Mouse (Mus musculus) testis, adult 2 months (tissue): ENCODE measurements at regions not wholly inside any gene's neighbourhood (a gene's known extent, or its start where the extent isn't known, plus 50 kb on each side); places are given as distances from the start of the nearest gene placed in this dataset.

Source experiments
- CTCF ChIP-seq: fragments of 200-500 bp; IDR thresholded peaks from 2 replicates; pipeline ENCODE4 v1.5.1; 2012; ENCODE audit warnings: low read depth, mild to moderate bottlenecking, inconsistent platforms, low read length, moderate library complexity; ENCODE audit not compliant: control insufficient read depth, insufficient read depth, insufficient replicate concordance
- POLR2A ChIP-seq: fragments of 200-500 bp; IDR thresholded peaks from 2 replicates; pipeline ENCODE4 v1.6.1; 2012; ENCODE audit warnings: low read depth, mild to moderate bottlenecking, inconsistent platforms, low read length, moderate library complexity; ENCODE audit not compliant: control insufficient read depth

DNA sequence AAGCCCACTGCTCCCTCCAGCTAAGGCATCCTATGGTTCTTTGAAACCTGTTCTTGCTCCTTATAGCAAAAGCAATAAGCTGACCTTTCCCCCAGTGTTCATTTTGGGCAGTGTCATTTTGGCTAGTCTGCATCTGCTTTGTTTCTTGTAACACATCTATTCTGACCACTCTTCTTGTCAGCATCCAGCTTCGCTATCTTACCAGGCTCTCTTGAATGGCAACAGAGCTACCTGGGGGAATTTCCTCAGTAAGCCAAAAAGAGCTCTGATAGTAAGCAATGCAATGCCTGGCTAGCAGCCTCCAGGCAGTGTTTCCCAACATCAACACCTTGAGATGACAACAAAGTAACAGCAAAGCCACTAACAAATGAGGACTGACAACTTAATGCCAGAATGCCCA is 429.0 kb upstream of the Gulo start:
- no peak for TF ChIP-seq CTCF
- no peak for TF ChIP-seq POLR2A
